Mouse (Mus musculus): ENCODE measurements at regions not wholly inside any gene's neighbourhood (a gene's known extent, or its start where the extent isn't known, plus 50 kb on each side); places are given as distances from the start of the nearest gene placed in this dataset.

DNA sequence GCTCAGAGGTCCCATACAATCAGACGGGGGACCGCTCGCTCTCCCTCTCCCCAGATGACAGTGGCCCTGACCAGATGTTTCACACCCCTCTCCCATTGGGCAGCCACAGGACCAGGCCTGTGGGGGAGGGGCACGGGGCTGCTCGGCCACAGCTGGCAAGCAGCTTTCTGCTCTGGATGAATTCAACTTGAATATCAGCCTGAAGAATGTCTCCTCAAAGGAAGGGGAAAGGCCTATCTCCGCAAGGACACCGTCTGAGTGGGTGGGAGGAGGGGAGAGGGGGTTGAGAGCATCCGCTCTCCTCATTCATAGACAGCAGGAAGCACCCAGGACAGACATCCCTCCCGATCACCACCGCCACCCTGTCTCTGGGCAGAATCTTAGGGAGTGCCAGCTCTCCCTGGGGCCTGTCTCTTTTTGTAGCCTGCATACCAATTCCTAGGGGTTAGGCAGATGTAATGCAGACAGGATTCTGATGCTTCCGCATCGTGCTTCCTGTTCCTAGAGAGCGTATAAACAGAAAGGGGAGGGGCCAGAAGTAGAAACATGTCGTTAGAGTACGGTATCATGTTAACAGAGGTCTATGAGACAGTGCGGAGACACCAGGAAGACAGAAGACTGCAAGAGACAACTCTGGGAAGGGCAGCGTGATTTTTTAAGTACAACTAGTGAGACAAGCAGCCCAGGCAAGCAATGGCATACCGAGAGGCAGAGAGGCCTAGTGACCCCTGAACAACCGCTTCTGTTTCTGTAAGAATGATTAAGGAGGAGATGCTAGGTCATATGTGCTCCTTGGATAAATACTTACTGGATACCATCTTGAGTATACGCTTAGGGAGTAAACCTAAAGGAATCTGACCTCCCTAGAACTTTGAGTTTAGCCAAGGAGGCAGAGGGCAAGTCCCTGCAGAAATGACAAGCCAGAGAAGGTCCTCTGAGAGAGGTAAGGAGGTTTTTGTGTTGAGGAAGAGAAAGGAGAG, 190.8 kb downstream of the Msrb3 start:
- peak; percentile 88 for DNase-seq (ENCODE audit: low spot score)

DNA sequence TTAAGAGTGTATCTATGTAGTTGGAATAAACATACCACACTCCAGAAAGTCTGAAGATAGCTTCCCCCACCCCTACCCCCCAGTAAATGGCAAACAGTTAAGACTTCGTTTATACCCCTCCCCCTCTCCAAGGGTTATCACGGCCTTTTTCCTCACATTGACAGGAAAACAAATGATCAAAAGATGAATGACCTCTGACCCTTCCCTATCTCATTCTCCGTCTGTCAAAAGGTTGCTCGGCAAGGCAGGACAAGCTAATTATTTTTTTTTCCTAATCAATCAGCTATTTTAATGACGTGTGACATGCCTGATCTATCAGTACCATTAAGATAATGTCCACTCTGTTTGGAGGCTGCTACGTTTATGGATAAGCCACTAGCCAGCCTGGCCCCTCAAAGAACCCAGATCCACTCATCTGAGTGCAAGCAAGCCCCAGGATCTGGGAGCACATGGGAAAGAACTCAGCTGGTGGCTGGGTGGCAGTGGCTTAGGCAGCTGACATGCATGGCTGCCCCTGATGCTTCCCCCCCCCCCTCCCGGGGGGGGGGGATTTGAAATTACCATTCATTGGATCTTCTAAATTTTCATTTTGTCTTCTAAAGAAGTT, 192.1 kb downstream of the Msrb3 start:
- WGBS: 22% methylated on average over 7 of the region's 7 CpGs
- no peak overlapping the region for H3K27ac ChIP-seq

More for the DNA sequence above, 190.8 kb downstream of the Msrb3 start:
- peaks cover 14% of the 10 kb centered on the region; the same call in 1 of the 2 replicates for H3K4me1 ChIP-seq (replicated peaks; ENCODE audit: insufficient read depth, low read length)
- H3K36me3 ChIP-seq (ENCODE audit: insufficient read depth, low read length): no peaks in the 10 kb centered on the region
- no peaks in the 10 kb centered on the region for H3K9me3 ChIP-seq (replicated peaks; ENCODE audit: low read length)
- WGBS: 24% methylated on average over 20 of the region's 20 CpGs
- H3K4me2 ChIP-seq (ENCODE audit: low read length): peak overlapping the region; percentile 8; the same call in 1 of the 2 replicates
- no peaks in the 10 kb centered on the region for H3K27me3 ChIP-seq (ENCODE audit: insufficient read depth, low read length)
- no peak for TF ChIP-seq CTCF (IDR thresholded peaks at IDR 0.05; ENCODE audit: low read depth)
- H3K4me3 ChIP-seq (replicated peaks; ENCODE audit: low read depth, low read length): no peak overlapping the region
- no peak overlapping the region for H3K9ac ChIP-seq (ENCODE audit: low read depth, low read length)
- H3K27ac ChIP-seq: peak overlapping the region; percentile 13
- peak; percentile 50 for ATAC-seq (replicated peaks; ENCODE audit: low FRiP score, low read depth)

GRCm38 (mm10) chr10:120701833-120702232, 197.1 kb downstream of the Msrb3 start:
- no peak overlapping the region for H3K4me3 ChIP-seq (replicated peaks; ENCODE audit: low read depth, low read length)
- H3K4me2 ChIP-seq (ENCODE audit: low read length): peak overlapping the region; percentile 19; the same call in 1 of the 2 replicates
- ATAC-seq (replicated peaks; ENCODE audit: low FRiP score, low read depth) (peak; percentile 40; the same call in 1 of the 2 replicates), DNase-seq (ENCODE audit: low spot score) (peak; percentile 93)
- H3K27me3 ChIP-seq (ENCODE audit: insufficient read depth, low read length): no peaks in the 10 kb centered on the region
- H3K27ac ChIP-seq: no peak overlapping the region
- TF ChIP-seq CTCF (IDR thresholded peaks at IDR 0.05; ENCODE audit: low read depth): peak; percentile 90
- H3K9ac ChIP-seq (ENCODE audit: low read depth, low read length): no peak overlapping the region
- 6% methylated on average over 11 of the region's 11 CpGs for WGBS
- no peaks in the 10 kb centered on the region for H3K9me3 ChIP-seq (replicated peaks; ENCODE audit: low read length)
- peaks cover under 1% of the 10 kb centered on the region; the same call in 1 of the 2 replicates for H3K4me1 ChIP-seq (replicated peaks; ENCODE audit: insufficient read depth, low read length)
- no peaks in the 10 kb centered on the region for H3K36me3 ChIP-seq (ENCODE audit: insufficient read depth, low read length)

More for the DNA sequence above, 192.1 kb downstream of the Msrb3 start:
- Histone ChIP-seq H3K4me3 (replicated peaks; ENCODE audit: low read depth, low read length) (no peak overlapping the region), H3K36me3 (ENCODE audit: insufficient read depth, low read length) (no peaks in the 10 kb centered on the region), H3K9me3 (replicated peaks; ENCODE audit: low read length) (no peaks in the 10 kb centered on the region), H3K4me2 (ENCODE audit: low read length) (no peak overlapping the region), H3K4me1 (replicated peaks; ENCODE audit: insufficient read depth, low read length) (peaks cover 14% of the 10 kb centered on the region; the same call in 1 of the 2 replicates), H3K27me3 (ENCODE audit: insufficient read depth, low read length) (no peaks in the 10 kb centered on the region), H3K9ac (ENCODE audit: low read depth, low read length) (0 out of 2 replicates have a peak overlapping the region, but pooled peaks have one; percentile 18)
- ATAC-seq (replicated peaks; ENCODE audit: low FRiP score, low read depth) (no peak), DNase-seq (ENCODE audit: low spot score) (no peak)
- TF ChIP-seq CTCF (IDR thresholded peaks at IDR 0.05; ENCODE audit: low read depth): no peak

DNA sequence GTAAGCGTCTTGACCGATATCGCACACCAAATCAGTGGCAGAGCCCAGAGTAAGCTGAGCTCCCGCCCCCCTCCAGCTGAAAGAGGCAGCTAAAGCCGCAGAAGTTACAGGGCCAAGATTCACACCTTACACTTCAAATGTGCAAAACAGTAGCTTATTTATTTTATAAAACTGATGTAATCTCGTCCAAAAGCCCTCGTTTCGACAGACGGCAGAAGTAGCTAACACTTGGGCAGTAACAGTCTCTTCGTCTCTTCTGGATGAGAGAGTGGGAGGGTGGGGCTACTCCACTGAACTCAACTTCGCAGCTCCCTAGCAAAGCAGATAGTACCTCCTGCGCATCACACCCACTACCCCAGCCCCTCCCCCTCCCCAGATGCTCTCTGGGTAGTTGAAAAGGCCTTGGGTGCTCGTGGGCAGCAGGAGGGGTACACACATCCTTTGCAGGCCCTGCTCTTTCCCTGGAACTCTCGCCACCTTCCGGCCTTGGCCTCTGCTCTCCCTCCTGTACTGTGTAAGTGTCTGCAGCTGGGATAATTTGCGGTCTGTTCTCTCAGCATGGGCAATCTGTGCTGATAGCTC, 201.5 kb downstream of the Msrb3 start:
- no peak for TF ChIP-seq CTCF (IDR thresholded peaks at IDR 0.05; ENCODE audit: low read depth)
- Histone ChIP-seq H3K27ac (no peak overlapping the region), H3K9ac (ENCODE audit: low read depth, low read length) (no peak overlapping the region), H3K36me3 (ENCODE audit: insufficient read depth, low read length) (no peaks in the 10 kb centered on the region), H3K27me3 (ENCODE audit: insufficient read depth, low read length) (no peaks in the 10 kb centered on the region), H3K4me3 (replicated peaks; ENCODE audit: low read depth, low read length) (no peak overlapping the region), H3K9me3 (replicated peaks; ENCODE audit: low read length) (no peaks in the 10 kb centered on the region), H3K4me2 (ENCODE audit: low read length) (peak overlapping the region; percentile 29; the same call in 1 of the 2 replicates), H3K4me1 (replicated peaks; ENCODE audit: insufficient read depth, low read length) (no peaks in the 10 kb centered on the region; the same call in 1 of the 2 replicates)
- DNase-seq (ENCODE audit: low spot score) (no peak), ATAC-seq (replicated peaks; ENCODE audit: low FRiP score, low read depth) (no peak)
- WGBS: 31% methylated on average over 16 of the region's 16 CpGs

GRCm38 (mm10) chr10:120696481-120696880, 202.4 kb downstream of the Msrb3 start:
- H3K36me3 ChIP-seq (ENCODE audit: insufficient read depth, low read length): no peaks in the 10 kb centered on the region
- no peak overlapping the region for H3K27ac ChIP-seq
- no peak overlapping the region for H3K4me2 ChIP-seq (ENCODE audit: low read length)
- 77% methylated on average over 2 of the region's 2 CpGs for WGBS
- H3K4me1 ChIP-seq (replicated peaks; ENCODE audit: insufficient read depth, low read length): no peaks in the 10 kb centered on the region; the same call in 1 of the 2 replicates
- no peaks in the 10 kb centered on the region for H3K27me3 ChIP-seq (ENCODE audit: insufficient read depth, low read length)
- DNase-seq (ENCODE audit: low spot score) (no peak), ATAC-seq (replicated peaks; ENCODE audit: low FRiP score, low read depth) (no peak)
- no peak for TF ChIP-seq CTCF (IDR thresholded peaks at IDR 0.05; ENCODE audit: low read depth)
- no peak overlapping the region for H3K9ac ChIP-seq (ENCODE audit: low read depth, low read length)
- no peaks in the 10 kb centered on the region for H3K9me3 ChIP-seq (replicated peaks; ENCODE audit: low read length)
- no peak overlapping the region for H3K4me3 ChIP-seq (replicated peaks; ENCODE audit: low read depth, low read length)

- ATAC-seq (replicated peaks; ENCODE audit: low FRiP score, low read depth) (no peak), DNase-seq (ENCODE audit: low spot score) (peak; percentile 66)
- Histone ChIP-seq H3K27ac (peak overlapping the region; percentile 1; the same call in 1 of the 2 replicates), H3K27me3 (ENCODE audit: insufficient read depth, low read length) (no peaks in the 10 kb centered on the region), H3K4me2 (ENCODE audit: low read length) (peak overlapping the region; percentile 31), H3K9me3 (replicated peaks; ENCODE audit: low read length) (no peaks in the 10 kb centered on the region), H3K36me3 (ENCODE audit: insufficient read depth, low read length) (no peaks in the 10 kb centered on the region), H3K9ac (ENCODE audit: low read depth, low read length) (0 out of 2 replicates have a peak overlapping the region, but pooled peaks have one; percentile 23), H3K4me1 (replicated peaks; ENCODE audit: insufficient read depth, low read length) (no peaks in the 10 kb centered on the region; the same call in 1 of the 2 replicates), H3K4me3 (replicated peaks; ENCODE audit: low read depth, low read length) (no peak overlapping the region)
- 22% methylated on average over 18 of the region's 18 CpGs for WGBS
- no peak for TF ChIP-seq CTCF (IDR thresholded peaks at IDR 0.05; ENCODE audit: low read depth)
These were observed 204.4 kb downstream of the Msrb3 start for GRCm38 (mm10) chr10:120694472-120694871.
